In the genomic region with DNA sequence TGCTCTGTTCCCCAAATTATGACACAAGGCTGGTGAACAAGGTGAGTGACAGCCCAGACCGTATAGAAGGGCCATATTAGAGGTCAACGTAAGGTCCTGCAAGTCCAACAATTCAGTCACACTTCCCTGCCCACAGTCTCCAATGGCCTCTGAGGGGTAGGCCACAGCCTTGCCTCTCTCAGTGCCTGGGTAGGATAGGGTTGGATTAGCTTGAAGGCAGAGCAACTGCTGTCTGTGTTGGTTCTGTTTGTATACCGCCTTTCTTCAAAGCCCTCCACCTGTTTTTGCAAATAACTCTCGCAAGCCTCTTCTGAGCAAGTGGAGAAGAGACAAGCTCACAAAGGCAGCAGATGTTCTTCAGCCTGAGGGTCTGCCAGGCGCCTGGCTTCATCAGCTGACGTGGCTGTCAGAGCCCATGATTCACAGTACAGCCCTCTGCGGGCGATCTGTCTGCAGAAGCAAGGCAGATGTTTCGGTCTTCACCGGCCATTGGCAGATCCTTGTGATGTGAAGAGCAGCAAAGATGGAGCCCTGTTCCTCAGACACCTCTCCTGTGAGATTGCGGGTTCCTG, we compare ENCODE assay signal across 10 mouse cellular contexts.
DNase-seq lines count a peak whose midpoint lies in the region; ATAC-seq and TF ChIP-seq lines count a peak whose summit lies in the region.
"Had no signal": no experiment of that assay in that cellular context is flagged by ENCODE, and none has a peak within 500 bp of the region (broad histone marks: within the 10 kb centered on the region; RNA-seq: fewer than 3 reads in every experiment).

No protein-coding gene starts in this region.

- no peak for DNase-seq in embryonic facial prominence, embryonic 11.5 days (ENCODE audit: low spot score)
- no peak for DNase-seq in embryonic facial prominence, embryonic 10.5 days (ENCODE audit: low spot score)
- peak; percentile 28 for DNase-seq in lung, embryonic 14.5 days
- DNase-seq in lung, postnatal 14 days, result no peak
- peak; percentile 43 for DNase-seq in limb, embryonic 14.5 days (ENCODE audit: low spot score)
- DNase-seq in ovary, adult 18-20 months (ENCODE audit: low spot score), result no peak
- DNase-seq in layer of hippocampus, adult 9-11 months, result no peak
- DNase-seq: heart, postnatal 36 days; thymus, postnatal 36 days had no signal

- ATAC-seq in embryonic facial prominence, embryonic 11.5 days (replicated peaks; ENCODE audit: insufficient number of reproducible peaks, low FRiP score, low TSS enrichment, low read depth), result 0 out of 2 replicates have a peak, but pooled peaks have one; percentile 35
- ATAC-seq in lung, embryonic 14.5 days (ENCODE audit: insufficient read depth), result 0 out of 2 replicates have a peak, but pooled peaks have one; percentile 4
- ATAC-seq in limb, embryonic 14.5 days (ENCODE audit: low FRiP score, low read depth), result peak; percentile 77
- peak; percentile 27; the same call in 1 of the 2 replicates for ATAC-seq in stomach, embryonic 16.5 days (ENCODE audit: insufficient read depth, low FRiP score)

- no peaks in the 10 kb centered on the region for H3K4me1 ChIP-seq in embryonic facial prominence, embryonic 11.5 days (ENCODE audit: control insufficient read depth, insufficient read depth, low read length)
- peaks cover 16% of the 10 kb centered on the region; the same call in 1 of the 2 replicates for H3K4me1 ChIP-seq in embryonic facial prominence, embryonic 10.5 days
- H3K4me1 ChIP-seq in lung, embryonic 14.5 days (ENCODE audit: insufficient read depth), result no peaks in the 10 kb centered on the region
- peaks cover 4% of the 10 kb centered on the region; the same call in 1 of the 2 replicates for H3K4me1 ChIP-seq in limb, embryonic 14.5 days (ENCODE audit: control insufficient read depth, insufficient read depth, low read length)
- H3K4me1 ChIP-seq in stomach, embryonic 16.5 days (ENCODE audit: control insufficient read depth, insufficient read depth, low read length), result peaks cover 22% of the 10 kb centered on the region

- H3K9ac ChIP-seq in embryonic facial prominence, embryonic 11.5 days (replicated peaks; ENCODE audit: low read length), result no peak overlapping the region
- H3K9ac ChIP-seq in lung, embryonic 14.5 days, result no peak overlapping the region
- H3K9ac ChIP-seq in limb, embryonic 14.5 days (ENCODE audit: low read depth, low read length, severe bottlenecking), result no peak overlapping the region
- no peak overlapping the region for H3K9ac ChIP-seq in stomach, embryonic 16.5 days (ENCODE audit: low read length)

- no peaks in the 10 kb centered on the region for H3K36me3 ChIP-seq in embryonic facial prominence, embryonic 11.5 days (replicated peaks; ENCODE audit: control insufficient read depth, insufficient read depth, low read depth, low read length)
- H3K36me3 ChIP-seq in embryonic facial prominence, embryonic 10.5 days (replicated peaks), result no peaks in the 10 kb centered on the region
- H3K36me3 ChIP-seq in lung, embryonic 14.5 days (ENCODE audit: insufficient read depth), result no peaks in the 10 kb centered on the region
- H3K36me3 ChIP-seq in limb, embryonic 14.5 days (ENCODE audit: control insufficient read depth, insufficient read depth, low read length), result no peaks in the 10 kb centered on the region
- H3K36me3 ChIP-seq in stomach, embryonic 16.5 days (ENCODE audit: control insufficient read depth, insufficient read depth, low read length), result no peaks in the 10 kb centered on the region

- no peak for TF ChIP-seq CTCF in lung, embryonic 14.5 days (IDR thresholded peaks at IDR 0.05; ENCODE audit: low read depth)

- no peaks in the 10 kb centered on the region for H3K27me3 ChIP-seq in embryonic facial prominence, embryonic 11.5 days (ENCODE audit: control insufficient read depth, insufficient read depth, low read length)
- no peaks in the 10 kb centered on the region for H3K27me3 ChIP-seq in embryonic facial prominence, embryonic 10.5 days (replicated peaks; ENCODE audit: low read depth, poor library complexity, severe bottlenecking)
- H3K27me3 ChIP-seq in lung, embryonic 14.5 days (ENCODE audit: insufficient read depth, low read length), result no peaks in the 10 kb centered on the region
- H3K27me3 ChIP-seq in limb, embryonic 14.5 days (ENCODE audit: control insufficient read depth, insufficient read depth, low read length), result no peaks in the 10 kb centered on the region
- H3K27me3 ChIP-seq in stomach, embryonic 16.5 days (ENCODE audit: control insufficient read depth, insufficient read depth, low read length), result no peaks in the 10 kb centered on the region

- H3K4me2 ChIP-seq in embryonic facial prominence, embryonic 11.5 days (ENCODE audit: low read depth, low read length), result no peak overlapping the region
- no peak overlapping the region for H3K4me2 ChIP-seq in lung, embryonic 14.5 days
- H3K4me2 ChIP-seq in limb, embryonic 14.5 days (replicated peaks; ENCODE audit: low read depth, low read length, severe bottlenecking), result no peak overlapping the region
- no peak overlapping the region for H3K4me2 ChIP-seq in stomach, embryonic 16.5 days (ENCODE audit: low read depth, low read length)

- WGBS in embryonic facial prominence, embryonic 11.5 days, result 88% methylated on average over 11 of the region's 11 CpGs
- 82% methylated on average over 11 of the region's 11 CpGs for WGBS in embryonic facial prominence, embryonic 10.5 days
- WGBS in lung, embryonic 14.5 days, result 52% methylated on average over 11 of the region's 11 CpGs
- WGBS in limb, embryonic 14.5 days, result 58% methylated on average over 11 of the region's 11 CpGs
- 61% methylated on average over 11 of the region's 11 CpGs for WGBS in stomach, embryonic 16.5 days

- no peak overlapping the region for H3K4me3 ChIP-seq in embryonic facial prominence, embryonic 11.5 days (ENCODE audit: low read depth, low read length)
- no peak overlapping the region for H3K4me3 ChIP-seq in embryonic facial prominence, embryonic 10.5 days
- no peak overlapping the region for H3K4me3 ChIP-seq in lung, embryonic 14.5 days (ENCODE audit: low read depth, low read length)
- H3K4me3 ChIP-seq in limb, embryonic 14.5 days (replicated peaks; ENCODE audit: low read length), result no peak overlapping the region
- H3K4me3 ChIP-seq in stomach, embryonic 16.5 days (replicated peaks; ENCODE audit: low read length), result no peak overlapping the region

- TF ChIP-seq POLR2A in limb, embryonic 14.5 days (IDR thresholded peaks at IDR 0.05; ENCODE audit: borderline replicate concordance, extremely low read depth, insufficient read depth, insufficient read length), result no peak

- H3K27ac ChIP-seq in embryonic facial prominence, embryonic 11.5 days (replicated peaks; ENCODE audit: low read depth, low read length), result no peak overlapping the region
- no peak overlapping the region for H3K27ac ChIP-seq in embryonic facial prominence, embryonic 10.5 days (replicated peaks)
- no peak overlapping the region for H3K27ac ChIP-seq in lung, embryonic 14.5 days (ENCODE audit: low read depth)
- no peak overlapping the region for H3K27ac ChIP-seq in limb, embryonic 14.5 days (replicated peaks; ENCODE audit: low read depth, low read length)
- H3K27ac ChIP-seq in stomach, embryonic 16.5 days (ENCODE audit: low read length), result no peak overlapping the region

- H3K9me3 ChIP-seq in embryonic facial prominence, embryonic 11.5 days (replicated peaks; ENCODE audit: control insufficient read depth, low read length), result no peaks in the 10 kb centered on the region
- H3K9me3 ChIP-seq in embryonic facial prominence, embryonic 10.5 days, result no peaks in the 10 kb centered on the region
- no peaks in the 10 kb centered on the region; the same call in 1 of the 2 replicates for H3K9me3 ChIP-seq in lung, embryonic 14.5 days (ENCODE audit: low read depth, low read length)
- H3K9me3 ChIP-seq in limb, embryonic 14.5 days (ENCODE audit: control insufficient read depth, low read length), result peaks cover 4% of the 10 kb centered on the region; the same call in 1 of the 2 replicates
- no peaks in the 10 kb centered on the region; the same call in 1 of the 2 replicates for H3K9me3 ChIP-seq in stomach, embryonic 16.5 days (replicated peaks; ENCODE audit: control insufficient read depth, low read length)

Comparison
In these comparisons a context has a peak if more than half of its experiments do, and no peak if none do; other contexts are left out.
1. DNase-seq: peak in lung, embryonic 14.5 days (single experiment) and limb, embryonic 14.5 days (single experiment); none in embryonic facial prominence, embryonic 11.5 days (single experiment), embryonic facial prominence, embryonic 10.5 days (single experiment), lung, postnatal 14 days (single experiment), ovary, adult 18-20 months (single experiment) and layer of hippocampus, adult 9-11 months (single experiment).
2. ATAC-seq: peak in every context shown above with its lines; median percentile 77 in limb, embryonic 14.5 days; 35 in embryonic facial prominence, embryonic 11.5 days; 27 in stomach, embryonic 16.5 days; 4 in lung, embryonic 14.5 days.